Mouse (Mus musculus): ENCODE measurements around the gene Spop.
"Not testable (repeated sequence)": the region's sequence is repeated elsewhere in the genome, so short reads cannot be mapped to it uniquely, and the experiment has no call there.

Spop gene

DNA sequence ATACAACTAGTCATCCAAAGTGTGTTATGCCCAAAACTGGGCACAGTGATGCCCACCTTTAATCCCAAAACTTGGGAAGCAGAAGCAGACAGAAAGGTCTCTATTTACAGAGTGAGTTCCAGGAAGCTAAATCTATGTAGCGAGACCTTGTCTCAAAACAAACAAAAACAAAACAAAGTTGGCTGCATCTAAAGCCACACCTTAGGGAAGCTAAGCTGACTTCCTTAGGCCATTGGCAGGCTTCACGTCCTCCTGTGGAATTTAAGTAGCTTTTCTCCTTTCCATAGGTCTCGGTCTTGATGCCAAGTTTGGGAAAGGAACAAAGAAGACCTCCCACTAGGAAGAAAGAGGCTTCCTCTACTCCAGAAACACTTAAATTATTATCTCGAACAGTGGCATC is 22.7 kb upstream of the Spop start:
- DNase-seq (ENCODE audit: low spot score in 2 of 2): no peak

DNA sequence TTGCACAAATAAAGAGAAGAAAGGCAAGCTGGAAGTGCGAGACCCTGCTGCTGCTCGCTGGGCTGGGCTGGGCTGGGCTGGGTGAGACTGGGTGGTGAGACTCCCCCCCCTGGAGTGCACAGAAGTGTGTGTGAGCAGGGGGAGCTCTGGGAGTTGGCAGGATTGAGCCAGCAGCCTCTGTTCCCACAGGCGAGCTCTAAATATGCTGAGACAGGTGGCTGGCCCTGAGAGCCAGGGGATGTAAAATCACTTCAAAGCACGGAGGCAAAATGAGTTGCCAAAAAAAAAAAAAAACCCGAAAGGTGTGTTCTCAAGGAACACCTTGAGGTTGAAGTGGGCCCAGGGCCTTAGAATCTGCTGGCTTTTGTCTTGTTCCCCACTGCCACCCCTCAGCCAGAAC is 22.1 kb upstream of the Spop start:
- no peak for DNase-seq (ENCODE audit: low spot score in 2 of 2)

DNA sequence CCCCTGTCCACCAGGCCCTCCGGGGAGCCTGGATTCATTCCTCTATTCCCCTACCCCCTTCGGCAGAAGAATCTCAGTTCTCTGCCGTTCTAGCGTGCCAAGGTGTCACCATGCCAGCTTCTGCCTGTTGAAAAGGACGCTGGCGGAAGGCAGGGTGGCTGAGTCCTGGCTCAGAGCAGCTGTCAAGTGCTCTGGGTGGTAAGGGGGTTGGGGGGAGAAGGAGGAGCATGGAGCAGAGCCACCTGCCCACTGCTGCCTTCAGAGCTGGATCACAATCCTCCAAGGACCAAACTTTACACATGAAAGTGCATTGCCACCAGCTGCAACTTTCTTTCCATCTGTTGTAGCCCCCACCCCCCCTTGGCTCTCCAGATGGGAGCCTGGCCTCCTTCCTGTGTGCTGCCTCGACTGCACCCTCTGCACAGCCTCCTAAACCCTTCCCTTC is 21.6 kb upstream of the Spop start:
- no peak for DNase-seq (ENCODE audit: low spot score in 2 of 2)

DNA sequence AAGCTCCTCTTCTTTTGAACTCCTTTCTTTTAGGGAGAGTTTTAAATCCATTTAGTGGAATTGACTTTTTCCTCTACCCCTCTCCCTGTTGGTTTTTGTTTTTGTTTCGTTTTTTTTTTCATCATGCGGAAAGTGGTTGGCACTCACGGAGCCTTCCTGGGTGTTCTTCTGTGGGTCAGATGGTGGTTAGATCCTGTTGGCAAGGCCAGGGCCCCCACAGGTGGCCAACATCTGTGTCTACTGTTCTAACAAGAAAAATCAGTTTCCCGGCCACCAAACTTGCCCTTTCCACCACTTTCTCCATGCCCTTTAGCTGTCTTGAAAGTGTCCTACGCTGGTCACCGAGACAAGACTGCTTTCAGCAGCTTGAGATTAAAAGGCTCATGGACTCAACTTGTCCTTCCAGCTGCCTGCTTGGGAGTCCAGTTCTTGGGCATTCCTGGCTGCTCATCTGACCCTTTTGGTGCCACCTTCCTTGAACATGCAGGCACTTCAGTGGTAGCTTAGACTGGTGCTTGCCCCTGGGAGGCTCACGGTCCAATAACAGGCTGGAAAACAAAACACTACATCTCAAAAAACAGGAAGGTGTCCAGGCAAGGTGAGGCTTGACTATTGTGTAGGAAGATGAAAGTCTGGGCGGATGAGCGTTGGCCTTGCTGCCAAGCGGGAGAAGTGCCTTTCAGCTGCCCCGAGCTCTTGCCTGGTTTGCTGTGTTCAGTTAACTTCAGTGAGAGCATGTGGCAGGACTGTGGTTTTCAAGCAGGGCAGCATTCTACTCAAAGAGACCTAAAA is 21.0 kb upstream of the Spop start:
- no peak for DNase-seq (ENCODE audit: low spot score in 2 of 2)

DNA sequence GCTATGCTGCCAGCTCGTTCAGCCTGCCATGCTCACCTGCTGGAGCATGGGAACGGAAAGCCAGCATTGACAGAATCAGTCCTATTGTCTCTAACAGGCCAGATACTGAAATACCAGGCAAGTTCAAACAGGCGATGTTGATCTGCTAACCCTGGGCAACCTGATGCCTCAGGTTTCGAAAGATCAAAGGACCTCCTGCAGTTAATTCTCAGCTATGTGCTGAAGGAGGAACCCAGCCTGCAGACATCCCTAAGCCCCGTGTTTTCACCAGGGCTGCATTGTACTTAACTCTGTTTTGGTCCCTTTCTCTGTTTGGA is 20.4 kb upstream of the Spop start:
- no peak for DNase-seq (ENCODE audit: low spot score in 2 of 2)

DNA sequence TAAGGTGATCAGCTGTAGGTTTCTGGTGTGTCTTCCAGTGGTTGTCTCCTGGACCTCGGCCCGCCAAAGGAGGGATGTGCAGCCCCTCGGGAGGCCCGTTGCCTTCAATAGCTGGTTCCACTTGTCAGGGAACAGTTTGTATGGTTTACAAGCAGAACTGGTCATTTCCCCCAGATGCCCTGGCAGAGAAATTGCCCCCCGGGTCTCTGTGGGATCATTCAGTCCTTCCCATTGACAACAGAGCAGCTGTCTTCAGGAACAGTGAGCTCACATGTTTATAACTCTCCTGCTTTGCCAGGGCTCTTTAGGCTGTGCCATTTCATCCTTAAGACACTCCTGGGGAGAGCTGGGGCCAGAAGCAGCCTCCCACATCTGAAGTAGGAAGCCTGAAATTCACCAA is 19.8 kb upstream of the Spop start:
- DNase-seq (ENCODE audit: low spot score in 2 of 2): no peak

DNA sequence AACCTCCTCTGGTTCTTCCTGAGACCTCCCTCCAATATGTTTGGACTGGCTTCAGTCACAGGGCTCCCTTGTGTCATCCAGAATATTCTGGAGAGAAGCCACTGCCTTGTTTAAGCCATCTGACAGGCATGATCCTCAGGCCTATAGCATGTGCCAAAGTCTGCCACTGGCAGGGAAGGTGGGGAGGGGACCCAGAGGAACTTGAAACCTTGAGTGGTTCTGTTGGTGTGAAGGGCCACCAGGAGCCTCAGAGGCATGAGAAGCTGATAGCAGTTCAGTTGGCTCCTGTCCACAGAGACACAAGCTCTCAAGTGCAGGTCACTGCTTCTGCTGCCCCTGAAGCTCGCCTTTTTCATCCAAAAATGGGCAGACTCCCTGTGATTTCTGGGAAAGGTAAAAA is 17.3 kb upstream of the Spop start:
- DNase-seq (ENCODE audit: low spot score in 2 of 2): no peak

DNA sequence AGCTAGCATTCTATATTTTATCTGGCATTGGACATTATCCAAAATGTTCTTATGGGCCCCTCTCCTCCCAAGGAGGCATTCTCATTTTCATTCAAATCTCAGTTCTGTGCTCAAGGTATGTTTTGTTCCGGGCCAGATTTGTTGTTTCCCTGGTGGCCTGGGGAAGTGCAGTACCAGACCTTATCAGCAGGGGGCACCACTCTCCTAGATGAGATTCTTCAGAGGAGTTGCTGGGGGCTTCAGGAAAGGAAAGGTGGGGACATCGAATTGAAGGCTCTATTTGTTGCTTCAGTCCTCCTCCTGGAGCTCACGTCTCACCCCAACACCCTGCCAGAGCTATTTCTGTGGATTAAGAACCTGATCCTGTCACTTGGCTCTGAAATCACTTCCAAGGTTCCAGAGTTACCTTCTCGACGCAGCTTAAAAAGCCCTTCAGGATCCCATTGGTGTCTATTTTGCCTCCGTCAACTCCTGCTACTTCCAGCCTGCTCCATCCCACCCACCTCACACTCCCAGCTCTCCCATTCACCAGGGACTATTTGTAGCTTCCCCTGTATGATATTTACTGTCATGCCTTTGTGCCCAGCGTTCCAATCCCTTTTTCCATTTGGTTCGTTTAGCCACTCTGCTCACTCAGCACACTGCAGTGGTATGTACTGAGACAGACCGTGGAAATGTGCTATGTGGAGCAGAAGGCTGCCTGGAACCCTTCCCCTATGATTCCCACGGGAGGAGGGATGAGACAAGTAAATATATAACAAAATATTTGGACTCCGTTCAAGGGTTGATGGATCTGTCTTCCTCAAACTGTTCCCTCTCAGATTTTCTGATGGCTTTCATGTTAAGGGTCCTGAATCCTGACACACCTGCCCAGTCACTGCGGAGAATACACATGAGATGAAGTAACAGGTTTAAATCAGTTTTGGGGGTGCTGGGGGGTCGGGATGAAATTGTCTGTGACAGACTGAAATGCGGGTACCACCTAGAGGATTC is 15.7 kb upstream of the Spop start:
- DNase-seq (ENCODE audit: low spot score in 2 of 2): peak; percentile 57 to 74

DNA sequence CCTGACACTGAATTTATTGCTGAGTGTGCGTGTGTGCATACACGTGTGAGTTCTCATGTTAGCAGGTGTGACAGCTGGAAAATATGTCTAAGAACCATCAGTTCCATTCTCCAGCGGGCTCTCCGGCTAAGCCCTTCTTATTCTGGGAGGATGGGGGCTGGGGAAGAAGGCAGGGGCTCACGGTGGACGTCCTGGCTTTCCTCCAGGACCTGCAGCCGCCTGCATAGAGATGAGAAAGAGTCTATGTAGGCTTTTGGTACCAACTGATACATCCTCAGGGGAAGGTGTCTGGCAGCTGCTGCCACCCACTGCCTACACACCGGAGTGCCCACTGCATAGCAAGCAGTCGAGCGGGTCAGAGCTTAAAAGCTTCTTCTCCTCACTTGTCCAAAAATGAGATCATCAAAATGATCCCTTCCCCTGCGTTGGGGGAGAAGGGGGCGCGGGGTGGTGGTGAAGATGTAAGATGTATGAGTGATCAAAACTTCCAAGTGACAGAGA is 14.3 kb upstream of the Spop start:
- no peak for DNase-seq (ENCODE audit: low spot score in 2 of 2)

DNA sequence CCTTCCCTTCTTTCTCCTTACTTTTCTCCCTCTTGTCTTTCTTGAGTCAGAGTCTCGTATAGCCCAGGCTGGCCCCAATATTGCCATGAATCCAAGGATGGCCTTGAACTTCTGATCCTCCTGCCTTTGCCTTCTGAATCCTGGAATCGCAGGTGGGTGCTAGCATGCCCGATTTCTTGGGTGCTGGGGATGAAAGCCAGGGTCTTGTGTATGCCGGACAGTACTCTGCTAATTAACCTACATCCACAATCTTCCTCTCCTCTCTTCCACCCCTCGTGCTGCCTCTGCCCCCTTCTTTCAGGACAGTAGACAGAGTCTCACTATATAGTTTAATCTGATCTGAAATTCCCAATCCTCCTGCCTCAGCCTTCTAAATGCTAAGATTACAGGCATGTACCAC is 12.3 kb upstream of the Spop start:
- DNase-seq (ENCODE audit: low spot score in 2 of 2): no peak

DNA sequence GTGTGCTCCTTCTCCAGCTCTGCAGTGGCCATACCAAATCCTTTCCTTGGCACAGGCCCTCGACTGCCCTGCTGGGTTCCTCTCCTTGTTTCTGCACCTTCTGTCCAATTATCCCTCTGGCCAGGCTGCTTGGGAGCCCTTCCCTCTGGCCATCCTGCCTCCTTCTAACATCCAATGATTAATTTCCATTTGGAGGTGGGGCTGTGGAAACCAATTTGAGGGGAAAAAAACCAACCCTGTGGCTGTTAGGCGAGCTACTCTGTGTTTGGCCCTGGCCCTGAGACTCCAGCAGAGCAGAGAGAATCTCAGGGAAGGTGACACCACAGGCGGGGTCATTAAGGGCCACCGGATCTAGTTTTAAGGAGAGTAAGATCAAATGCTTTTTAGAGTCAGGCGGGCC is 11.7 kb upstream of the Spop start:
- DNase-seq (ENCODE audit: low spot score in 2 of 2): no peak

DNA sequence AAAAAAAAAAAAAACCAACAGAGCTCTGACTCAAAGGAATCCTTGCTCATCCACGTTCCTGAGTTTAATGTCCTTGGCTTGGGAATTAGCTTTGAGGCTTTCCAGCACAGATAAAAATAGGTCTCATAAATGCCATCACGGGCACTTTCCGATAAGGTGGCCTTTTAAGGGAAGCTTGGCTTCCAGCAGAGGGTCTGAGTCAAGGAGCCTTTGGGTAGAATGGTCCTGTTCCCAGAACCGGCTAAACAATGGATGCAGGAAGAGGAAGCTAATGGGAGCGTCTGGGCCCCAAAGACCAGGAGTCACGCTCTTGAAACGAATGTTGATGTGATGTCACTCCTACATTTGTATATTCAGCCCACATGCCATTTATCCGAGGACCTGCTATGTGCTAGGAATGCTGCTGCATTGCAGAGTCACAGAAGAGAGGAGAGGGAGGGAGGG is 11.2 kb upstream of the Spop start:
- no peak for DNase-seq (ENCODE audit: low spot score in 2 of 2)

DNA sequence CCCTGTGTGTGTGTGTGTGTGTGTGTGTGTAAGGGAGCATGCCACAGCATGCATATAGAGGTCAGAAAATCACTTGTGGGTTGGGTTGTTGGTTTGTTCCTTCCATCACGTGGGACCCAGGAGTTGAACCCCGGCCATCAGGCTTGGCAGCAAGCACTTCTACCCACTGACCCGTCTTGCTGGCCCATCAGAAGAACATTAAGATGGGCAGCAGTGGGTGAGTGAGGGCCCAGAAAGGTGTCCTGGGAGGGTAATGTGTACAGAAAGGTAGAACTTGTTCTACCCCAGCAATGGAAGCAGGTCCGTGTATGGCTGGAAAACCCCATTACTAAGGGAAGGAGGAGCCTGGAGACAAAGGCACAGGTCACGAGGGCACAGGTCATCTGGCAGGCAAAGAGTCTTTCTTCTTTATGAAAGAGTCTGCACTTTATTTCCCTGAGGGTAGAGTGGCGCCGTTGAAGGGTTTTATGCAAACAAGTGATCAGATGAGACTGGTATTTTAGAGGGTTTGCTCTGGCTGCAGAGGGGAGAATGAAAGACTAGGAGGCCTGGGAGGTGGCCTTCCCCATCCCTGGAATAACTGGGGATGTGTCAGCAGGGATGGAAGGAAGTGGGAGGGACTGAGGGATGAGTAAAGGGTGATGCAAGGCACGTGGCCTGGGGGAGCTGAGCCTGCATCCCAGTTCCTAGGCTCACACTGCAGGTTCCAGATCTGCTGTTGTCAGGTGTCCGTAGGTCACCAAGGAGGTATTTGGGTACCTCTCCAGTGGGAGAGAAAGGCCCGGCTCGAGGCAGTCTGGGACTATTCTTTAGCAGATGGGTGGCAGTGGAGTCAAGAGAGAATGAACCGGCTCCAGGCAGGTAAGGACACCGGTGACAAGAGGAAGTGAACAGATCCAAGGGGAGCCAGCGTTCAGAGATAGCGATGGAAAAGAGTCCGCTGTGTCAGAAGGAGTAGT is 10.2 kb upstream of the Spop start:
- DNase-seq (ENCODE audit: low spot score in 2 of 2): no peak

DNA sequence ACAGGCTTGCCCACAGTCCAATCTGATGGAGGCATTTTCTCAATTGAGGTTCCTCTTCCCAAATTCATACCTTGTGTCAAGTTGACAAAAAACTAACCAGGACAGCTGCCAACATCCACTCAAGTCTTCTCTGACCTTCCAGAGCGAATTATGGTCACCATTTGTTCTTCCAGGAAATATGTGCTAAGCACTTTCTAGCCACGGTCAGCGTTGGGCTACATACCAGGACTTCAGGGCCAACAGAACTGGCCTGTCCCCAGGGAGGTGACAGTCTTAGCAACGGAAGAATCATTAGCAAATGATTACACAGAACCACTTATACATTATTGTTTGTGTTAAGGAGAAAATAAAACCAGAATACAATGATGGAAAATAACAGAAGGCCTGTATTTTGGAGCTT is 8.1 kb upstream of the Spop start:
- no peak for DNase-seq (ENCODE audit: low spot score in 2 of 2)

DNA sequence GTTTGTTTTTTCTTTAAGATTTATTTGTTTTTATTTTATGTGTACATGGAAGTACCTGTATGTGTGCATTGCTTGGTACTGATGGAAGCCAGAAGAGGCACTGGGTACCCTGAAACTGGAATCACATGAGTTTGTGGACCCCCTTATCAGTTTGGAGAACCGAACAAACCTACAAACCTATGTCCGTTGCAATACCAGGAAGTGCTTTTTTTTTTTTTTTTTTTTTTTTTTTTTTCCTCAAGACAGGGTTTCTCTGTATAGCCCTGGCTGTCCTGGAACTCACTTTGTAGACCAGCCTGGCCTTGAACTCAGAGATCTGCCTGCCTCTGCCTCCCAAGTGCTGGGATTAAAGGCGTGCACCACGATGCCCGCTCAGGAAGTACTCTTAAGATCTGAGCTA is 7.5 kb upstream of the Spop start:
- not testable (repeated sequence) for DNase-seq (ENCODE audit: low spot score in 2 of 2)

DNA sequence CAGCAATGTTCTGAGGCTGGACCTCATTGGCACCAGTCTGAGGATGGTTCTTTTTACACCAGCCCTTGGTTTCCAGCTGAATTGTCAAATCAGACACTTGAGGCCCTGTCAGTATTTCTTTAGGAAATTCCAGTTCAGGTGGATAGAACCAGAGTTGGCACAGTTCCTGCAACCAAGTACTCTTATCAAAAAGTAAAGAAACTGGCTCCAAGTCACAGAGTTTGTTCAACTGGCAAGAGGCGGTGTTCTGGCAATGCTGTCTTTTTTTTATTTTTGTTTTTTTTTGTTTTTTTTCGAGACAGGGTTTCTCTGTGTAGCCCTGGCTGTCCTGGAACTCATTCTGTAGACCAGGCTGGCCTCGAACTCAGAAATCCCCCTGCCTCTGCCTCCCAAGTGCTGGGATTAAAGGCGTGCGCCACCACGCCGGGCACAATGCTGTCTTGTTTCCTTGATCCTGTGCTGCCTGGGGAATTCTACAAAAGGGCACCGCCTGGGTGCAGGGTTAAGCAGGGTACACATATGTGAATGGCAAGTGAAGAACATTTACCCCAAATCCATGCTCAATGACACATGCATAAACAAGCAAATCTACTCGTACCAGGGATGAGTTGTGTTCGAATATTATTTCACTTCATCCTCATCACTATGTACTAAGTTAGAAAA is 4.3 kb upstream of the Spop start:
- no peak for DNase-seq (ENCODE audit: low spot score in 2 of 2)

DNA sequence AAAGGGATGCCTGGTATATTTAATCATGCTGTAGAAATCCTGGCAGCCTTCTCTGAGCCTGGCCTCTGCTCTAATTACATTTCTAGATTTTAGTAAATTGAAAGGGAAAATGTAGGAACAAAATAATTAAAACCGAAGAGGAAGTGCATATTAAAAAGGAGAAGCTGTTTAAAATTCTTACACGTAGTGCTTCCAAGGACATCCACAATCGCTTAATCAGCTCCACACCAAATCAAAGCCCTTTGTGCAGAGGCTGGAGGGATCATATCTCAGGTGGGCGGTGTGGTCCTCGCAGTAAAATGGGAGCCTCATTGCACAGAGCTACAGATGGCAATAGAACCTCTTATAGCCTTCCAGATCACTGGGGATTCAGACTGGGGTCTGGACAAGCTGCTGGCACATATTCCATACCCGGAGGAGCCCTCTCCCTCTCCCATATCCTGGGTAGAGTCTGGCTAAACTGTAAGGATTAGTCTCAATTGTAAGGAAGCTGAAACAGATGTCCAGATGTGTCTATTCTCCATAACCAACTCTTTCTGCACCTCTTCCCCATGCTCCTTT is 2.3 kb upstream of the Spop start:
- DNase-seq (ENCODE audit: low spot score in 2 of 2): no peak

DNA sequence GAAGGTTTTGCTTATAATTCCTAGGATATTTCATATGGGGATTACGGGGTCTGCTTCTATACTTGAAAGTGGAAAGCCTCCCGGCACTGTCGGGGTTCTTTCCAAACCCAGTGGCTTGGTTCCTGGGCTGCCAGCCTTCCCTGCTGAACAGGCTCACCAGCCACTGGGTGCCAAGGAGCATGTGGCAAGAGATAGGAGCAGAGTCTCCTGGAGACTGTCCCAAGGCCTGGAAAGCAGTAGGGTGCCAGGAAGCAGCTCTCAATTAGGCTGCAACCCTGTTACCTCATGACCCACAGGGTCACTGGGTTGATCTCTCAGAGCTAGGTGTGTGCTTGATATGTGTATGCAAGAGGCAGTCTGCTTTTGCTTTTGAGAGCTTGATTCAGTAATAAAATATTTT is 1.3 kb upstream of the Spop start:
- DNase-seq (ENCODE audit: low spot score in 2 of 2): no peak

DNA sequence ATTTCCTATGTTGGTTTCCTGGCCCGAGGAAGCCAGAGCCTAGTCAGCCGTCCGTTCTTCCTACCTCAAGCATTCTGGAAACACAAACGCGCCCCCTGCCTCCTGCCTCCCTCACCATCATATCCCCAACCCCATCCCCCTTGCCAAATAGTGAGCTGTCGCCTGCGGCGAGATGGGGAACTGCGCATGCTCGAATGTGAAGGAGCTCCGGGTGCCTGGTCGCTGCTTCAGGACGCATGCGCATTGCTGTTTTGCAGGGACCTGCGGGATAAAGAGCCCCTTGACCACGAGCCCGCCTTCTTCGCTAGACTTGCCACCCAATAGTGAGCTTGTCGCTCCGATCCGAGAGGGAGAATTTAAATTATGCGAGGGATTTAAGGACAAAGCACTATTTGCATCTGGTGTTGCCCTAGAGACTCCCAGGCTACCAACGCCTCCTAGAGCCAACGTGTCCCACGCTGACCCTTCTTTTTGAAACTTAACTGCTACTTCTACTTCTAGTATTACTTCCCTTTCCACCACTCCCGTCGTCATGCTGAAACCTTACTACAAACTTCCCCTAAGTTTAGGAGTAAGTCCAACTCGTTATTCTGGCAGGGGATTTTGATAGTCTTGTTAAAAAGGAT is 769 bp downstream of the Spop start:
- DNase-seq (ENCODE audit: low spot score in 2 of 2): peak; percentile 93

DNA sequence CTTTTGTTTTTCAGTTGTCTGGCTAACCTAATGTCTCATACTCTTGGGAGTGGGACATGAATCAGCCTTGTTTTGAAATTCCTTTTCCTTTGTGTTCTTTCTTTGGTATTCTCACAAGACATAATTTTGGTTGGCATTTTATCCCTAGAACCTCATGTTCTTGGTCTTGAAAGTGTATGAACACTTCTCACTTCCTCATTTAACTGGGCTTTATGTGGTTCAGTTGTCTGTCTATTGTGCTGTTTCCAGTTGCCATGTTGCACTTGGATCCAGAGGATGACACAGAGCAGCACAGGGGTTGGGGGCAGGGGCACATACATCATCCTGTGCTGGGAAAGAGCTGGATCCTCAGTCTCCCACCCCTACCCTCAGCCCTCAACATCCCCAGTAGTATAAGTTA is 2.1 kb downstream of the Spop start:
- DNase-seq (ENCODE audit: low spot score in 2 of 2): peak in 1 of 2 experiments; percentile 9

All from natural killer cell, adult 2 months (primary cell).